Mouse (Mus musculus) brain, embryonic 18.5 days (tissue): ENCODE measurements at regions not wholly inside any gene's neighbourhood (a gene's known extent, or its start where the extent isn't known, plus 50 kb on each side); places are given as distances from the start of the nearest gene placed in this dataset.

ENCODE experiments used
- DNase-seq: peaks from one replicate; pipeline ENCODE4 v3.0.0-alpha.2; 2012; ENCODE audit warnings: low read depth, low spot score

DNA sequence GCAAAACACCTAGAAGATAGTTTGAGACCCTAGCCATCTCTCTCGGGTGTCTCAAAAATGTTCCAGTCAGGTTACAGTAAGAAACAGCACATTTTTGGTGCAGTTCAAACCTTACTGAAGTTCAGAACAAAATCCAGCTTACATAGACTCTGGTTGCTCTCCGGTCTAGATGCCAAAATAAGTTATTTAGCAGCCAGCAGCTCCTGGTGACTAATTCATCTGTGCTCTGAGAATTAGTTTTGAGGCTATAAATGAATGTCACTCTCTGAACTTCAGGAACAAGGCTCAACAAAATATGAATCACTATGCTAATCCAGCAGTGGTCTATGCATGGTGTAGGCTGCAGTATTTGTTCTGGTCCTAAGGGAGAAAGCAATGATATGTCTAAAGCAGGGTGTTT, 238.6 kb downstream of the Rnf152 start:
- DNase-seq: no peak

DNA sequence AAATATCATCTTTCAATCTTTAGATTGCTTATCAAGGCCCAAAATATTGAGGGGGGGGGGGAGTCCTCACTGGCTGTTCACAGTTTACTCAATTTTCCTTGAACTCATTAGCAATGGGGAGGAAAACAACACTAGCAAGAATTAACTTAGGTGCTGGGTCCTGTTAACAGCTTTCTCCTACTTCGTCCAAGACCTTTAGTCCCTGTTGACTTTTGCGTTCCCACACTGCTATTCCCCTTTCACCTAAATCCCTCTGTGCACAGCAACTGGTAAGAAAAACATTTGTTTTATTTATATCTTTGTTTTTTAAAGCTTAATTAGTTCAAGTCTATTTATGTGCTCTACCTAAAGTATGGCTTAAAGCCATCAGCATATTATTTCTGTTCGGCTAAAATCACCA, 240.3 kb downstream of the Rnf152 start:
- no peak for DNase-seq

DNA sequence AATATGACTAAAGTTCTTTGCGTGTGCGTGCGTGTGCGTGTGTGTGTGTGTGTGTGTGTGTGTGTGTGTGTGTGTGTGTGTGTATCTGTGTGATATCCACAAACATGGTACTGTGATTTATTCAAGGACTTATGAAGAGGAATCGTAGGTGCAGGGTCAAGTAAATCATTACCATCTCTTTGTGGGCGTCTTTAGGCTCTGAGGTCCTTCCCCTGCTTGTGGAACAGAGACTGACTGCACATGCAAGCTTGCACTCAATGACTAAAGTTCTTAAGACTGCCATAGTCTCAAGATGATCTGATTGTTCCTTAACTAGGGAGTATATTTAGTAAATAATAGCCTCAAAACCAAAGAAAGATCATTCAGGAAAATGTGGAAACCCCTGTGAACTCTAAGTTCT, 241.1 kb downstream of the Rnf152 start:
- DNase-seq: no peak

DNA sequence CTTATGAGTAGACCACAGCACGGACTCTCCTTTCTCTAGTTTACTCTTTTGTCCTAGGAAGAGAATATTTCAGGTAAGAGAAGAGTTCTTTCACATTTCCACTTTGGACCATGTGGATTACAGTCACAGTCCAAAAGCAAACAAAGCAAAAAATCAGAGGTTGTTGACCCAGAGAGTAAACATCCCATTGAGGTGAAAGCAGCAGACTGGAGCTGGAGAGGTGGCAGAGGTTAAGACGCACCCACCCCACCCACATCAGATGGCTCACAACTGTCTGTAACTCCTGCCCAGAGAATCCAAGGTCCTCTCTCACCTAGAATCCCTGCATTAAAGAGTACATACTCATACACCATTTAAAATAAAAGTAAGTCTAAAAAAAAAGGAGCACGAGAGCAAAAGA, 241.7 kb downstream of the Rnf152 start:
- no peak for DNase-seq

DNA sequence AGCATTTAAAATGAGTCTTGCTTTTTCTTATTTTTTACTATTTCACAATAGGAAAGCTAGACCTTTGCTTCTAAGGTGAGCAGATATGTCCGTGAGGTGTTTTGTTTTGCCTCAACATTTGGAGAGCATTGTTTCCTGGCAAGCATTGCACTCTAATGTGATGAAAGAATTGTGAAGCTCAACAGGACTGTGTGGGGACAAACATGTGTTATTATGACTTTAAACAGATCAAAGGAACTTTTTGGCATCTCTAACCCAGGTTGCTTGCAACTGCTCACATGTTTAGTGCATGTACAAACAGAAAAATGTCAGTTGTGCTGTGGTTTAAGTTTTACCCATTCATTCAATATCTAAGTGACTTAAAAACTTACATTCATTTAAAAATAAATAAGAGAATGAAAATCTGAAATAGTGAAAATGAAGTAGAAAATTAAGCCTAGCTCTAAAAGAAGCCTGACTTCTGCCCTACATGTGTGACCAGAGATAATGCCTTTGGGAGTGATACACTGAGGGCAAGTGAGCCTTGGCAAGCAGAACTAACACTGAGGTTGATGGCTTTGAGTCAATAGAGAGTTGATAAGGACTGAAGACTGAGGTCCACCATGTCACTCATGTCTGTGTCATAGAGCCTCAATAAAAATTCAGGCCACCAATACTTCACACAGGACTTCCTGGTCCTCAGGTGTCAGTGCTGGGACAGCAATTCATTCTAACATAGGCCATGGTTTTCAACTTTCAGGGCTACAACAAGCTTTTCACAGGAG, 243.6 kb downstream of the Rnf152 start:
- DNase-seq: no peak

DNA sequence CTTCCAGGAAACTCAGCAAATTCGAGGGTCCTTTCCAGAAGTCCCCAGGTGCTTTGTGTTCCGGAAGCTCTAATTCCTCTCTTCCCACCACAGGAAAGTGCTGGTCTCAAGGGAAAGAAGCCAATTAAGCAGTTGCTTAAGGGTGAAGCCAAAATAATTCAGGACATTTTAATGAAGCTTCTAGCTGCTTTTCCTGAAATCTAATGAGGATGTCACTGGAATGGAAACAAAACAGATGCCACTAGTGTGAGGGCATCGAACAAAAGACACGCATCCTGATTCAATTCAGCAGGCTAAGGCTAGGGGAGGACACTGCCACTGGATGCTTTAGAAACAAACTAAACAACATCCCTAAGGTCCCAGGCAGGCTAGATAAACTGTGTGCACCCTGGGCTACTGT, 245.3 kb downstream of the Rnf152 start:
- DNase-seq: no peak

DNA sequence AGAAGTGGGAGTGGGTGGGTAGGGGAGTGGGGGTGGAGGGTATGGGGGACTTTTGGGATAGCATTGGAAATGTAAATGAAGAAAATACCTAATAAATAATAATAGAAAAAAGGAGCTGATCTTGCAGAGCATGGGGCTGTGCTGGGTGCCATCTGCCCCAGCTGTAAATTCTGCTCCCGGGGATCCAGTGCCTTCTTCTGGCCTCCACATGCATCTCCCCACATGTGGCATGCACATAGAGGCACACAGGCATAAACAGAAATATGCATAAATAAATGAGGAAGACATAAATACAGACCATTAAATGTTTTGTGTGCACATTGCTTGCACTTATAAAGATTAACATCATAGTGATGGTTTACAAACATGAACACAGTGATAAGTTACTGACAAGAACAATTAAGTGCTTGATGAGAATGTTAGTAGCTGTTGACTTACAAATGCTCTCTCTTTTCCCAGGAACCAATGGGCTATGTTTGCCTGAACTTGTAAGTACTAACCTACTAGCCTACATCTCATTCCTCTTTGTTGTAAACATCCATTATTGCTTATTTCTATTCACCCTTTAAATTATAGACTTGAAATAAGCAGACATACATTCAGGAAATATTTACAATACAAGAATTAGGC, 245.8 kb downstream of the Rnf152 start:
- no peak for DNase-seq

DNA sequence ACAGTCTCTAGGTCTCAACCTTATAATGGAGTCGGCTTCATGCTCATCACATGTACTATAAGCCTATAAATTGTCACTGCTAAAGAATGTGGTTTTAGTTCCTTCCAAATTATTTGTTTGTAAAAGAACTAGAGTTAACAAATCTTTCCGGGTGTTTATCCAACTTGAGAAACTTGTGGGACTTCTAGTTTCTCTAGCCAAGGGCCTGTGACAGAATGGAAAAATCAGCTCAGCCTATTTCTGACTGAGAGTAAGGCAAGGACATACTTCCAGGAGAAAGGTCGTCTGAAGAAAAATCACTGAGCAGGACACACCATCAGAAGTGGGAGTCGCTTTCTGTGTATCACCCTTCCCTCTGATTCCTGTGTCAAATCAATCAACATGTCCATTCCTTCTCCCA, 248.7 kb downstream of the Rnf152 start:
- DNase-seq: no peak

DNA sequence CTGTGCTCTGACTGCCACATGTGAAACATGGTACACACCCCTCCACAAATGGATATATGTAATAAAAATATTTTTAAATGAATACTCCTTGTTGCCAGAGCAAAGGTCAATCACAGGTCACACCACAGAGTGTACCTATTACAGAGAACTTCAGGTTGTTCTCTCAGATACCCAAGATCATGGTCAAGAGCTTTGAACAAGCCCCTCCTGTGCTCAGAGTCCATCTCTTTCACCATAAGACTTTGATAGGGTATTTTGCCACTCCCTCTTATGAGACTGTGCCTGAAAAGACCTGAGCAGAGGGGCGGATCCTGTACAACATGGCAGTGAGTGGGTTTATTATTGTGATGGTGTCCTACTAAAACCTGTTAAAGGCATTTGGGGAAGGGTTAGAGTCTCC, 249.3 kb downstream of the Rnf152 start:
- no peak for DNase-seq

DNA sequence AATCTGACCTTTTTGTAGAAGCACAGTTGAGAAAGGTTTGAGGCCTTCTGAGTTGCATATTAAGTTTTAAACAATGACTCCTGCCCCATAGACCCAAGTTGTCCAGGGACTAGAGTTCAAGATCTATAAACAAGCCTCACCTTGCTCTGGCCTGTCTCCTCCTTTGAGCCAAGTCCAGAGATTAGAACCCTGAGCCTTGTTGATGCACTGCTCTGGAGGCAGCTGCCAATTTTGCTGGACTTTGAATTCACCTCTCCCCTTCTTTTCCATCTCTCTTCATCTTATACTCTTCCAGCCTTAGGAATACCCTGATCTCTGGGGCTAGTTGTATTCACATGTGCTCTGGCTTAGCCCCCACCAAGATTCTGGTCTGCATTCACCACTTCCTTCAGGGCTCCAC, 251.3 kb downstream of the Rnf152 start:
- no peak for DNase-seq

DNA sequence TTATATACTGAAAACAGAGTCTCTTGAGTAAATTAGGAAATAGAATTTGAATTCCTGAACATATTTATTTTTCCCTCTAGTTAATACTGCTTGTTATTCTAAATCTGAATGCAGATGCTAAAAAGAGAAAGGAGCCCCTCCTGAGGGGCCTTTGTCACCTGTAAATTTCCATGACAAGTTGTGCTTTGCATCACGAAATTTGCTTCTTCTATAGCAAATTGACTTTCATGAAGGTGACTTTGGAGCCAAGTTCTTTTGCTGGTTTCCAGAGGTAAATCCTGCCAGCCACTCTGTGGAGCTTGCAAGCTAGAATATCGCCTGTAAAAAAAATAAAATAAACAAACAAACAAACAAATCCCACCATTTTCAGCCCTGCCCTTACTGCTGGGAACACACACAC, 261.4 kb downstream of the Rnf152 start:
- no peak for DNase-seq

DNA sequence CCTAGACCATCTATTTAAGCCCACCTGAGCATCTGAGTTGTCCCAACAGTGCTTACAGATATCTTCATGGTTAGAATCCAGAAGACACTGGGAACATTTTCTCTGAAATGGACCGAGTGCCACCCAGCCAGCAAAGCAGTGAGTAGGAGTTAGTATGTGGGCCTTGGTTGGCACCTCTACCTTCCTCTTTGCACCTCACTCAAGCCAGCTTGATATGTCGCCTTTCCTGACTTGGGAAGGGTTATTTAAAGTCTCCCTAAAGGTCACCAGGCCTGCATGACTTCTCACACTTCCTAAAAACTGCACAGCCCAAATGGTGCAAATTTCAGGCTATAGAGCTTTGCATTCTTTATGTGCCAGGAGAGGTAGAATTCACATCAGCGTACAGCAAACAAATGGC, 262.0 kb downstream of the Rnf152 start:
- no peak for DNase-seq

DNA sequence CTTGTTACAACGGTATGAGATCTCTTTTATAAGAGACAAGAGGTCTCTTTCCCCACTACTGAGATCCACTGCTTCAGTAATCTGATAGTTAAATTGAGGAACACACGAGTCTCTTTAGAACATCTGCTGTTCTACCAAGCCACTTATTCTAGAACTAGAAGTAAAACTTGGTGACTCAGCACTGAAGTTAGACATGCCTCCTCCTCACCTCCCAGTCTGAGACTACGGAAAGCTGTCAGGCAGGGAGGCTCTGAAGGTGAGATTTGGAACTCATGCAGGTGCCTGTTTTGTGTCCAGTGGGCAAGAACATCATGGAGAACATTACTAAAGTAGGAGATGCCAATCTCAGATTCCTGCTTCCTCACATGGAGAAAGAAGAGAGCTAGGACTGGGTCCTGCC, 262.6 kb downstream of the Rnf152 start:
- no peak for DNase-seq

DNA sequence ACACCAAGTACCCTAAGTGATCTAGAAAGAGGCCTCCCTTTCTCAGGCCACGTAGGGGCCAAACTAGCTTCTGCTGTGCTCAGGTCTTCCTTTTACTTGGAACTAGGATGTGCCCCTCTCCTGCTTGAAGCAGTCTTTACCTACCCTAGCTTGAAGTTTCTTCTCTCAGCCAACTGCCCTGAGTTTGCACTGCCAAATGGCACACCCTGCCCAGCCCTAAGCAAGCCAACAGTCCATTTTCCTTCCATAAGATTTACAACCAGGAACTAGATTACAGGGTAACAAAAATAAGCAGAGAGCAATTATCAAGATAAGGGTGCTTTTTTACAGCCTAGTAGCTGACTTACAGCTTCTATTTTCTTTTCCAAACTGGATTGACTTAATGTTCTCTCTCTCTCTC, 263.5 kb downstream of the Rnf152 start:
- no peak for DNase-seq

DNA sequence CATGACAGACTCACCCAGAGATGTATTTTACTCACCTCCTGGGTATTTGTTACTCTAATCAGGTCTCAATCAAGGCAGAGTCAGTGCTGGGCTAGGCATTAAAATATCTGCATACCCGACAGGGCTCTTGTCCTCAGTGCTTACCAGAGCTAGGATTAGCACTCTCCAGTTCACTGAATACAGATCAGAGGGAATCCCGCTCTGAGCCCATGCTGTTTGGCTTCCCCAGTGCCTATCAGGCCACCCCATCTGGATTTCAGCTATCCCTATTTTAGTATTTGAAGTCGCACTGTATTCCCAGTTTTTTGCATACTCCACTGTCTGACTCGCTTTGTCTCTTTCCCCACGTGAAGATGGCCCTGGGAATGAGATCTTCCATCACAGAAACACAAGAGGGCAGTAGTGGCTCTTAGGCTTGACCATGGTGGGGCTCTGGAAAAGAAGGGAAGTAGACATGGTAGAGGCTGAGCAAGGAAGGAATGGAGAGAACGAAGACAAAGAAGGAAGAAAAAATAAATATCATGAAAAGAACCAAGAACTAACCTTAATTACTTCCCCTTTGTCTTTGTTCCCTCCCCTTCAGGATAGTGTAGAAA, 264.1 kb downstream of the Rnf152 start:
- DNase-seq: no peak

DNA sequence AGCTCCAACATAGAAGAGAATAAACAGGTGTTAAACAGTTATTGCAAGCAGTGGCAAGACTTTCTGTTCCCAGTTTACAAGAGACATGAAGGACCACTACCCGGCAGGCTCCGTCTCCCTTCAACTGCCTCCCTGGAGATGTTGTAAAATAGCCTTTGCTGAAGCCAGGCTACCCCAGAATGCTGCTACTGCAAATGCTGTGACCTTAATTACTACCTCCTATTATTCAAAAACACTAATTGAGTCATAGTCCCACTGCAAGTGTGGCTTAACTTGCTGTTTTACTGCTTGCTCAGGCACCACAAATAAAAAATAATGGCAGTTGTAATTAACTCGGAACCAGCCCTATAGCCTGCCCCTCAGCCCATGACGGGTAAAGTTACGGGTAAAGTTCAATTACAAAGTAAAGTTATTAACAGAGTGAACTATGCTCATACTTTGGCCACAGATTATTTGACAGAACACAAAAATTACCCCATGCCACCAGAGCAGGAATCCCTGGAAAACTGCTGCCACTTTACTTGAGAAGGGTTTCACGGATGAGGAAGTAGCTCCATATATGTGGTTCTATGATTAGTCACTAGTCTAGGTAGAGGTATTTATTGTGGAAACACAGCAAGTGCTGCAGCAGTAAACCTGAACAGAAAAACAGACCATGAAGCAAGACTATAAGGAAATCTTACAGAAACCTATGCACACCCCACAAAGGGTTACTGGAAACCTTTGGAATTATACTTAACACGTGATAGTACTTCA, 267.6 kb downstream of the Rnf152 start:
- no peak for DNase-seq

DNA sequence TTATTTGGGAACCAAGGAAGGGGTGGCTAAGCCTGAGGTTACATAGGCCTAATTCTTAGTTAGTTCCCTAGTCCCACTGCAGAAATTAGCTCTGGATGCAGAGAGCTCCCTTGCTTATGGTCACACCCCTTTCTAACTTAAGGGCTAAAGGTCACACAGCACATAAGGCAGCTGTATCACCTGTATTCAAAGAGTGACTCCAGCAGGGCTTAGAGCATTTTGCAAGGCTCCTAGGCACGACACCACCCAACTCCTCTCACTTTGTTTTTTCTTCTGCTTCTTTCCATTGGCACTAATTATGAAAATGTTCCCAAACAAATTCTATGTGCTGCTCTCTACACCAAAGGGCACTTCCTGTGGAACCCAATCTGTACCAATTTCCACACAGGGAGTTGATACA, 268.9 kb downstream of the Rnf152 start:
- no peak for DNase-seq

DNA sequence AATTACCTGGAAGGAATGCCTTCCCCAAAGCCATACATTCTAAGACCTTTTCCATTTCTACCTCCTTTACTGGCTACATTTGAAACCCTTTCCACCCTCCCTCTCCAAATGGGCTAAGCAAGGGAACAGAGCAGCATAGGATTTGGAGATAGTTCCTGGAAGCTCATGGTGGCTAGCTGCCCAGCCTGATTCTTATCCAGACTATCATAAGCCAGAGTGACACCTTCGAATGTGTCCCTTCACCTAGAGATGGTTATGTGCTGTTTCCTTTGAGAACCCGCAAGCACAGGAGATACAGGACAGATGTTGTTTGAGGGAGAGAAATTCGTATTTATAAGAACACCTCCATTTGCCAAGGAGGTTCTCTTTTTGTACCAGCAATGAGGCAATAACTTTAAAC, 272.0 kb downstream of the Rnf152 start:
- no peak for DNase-seq

DNA sequence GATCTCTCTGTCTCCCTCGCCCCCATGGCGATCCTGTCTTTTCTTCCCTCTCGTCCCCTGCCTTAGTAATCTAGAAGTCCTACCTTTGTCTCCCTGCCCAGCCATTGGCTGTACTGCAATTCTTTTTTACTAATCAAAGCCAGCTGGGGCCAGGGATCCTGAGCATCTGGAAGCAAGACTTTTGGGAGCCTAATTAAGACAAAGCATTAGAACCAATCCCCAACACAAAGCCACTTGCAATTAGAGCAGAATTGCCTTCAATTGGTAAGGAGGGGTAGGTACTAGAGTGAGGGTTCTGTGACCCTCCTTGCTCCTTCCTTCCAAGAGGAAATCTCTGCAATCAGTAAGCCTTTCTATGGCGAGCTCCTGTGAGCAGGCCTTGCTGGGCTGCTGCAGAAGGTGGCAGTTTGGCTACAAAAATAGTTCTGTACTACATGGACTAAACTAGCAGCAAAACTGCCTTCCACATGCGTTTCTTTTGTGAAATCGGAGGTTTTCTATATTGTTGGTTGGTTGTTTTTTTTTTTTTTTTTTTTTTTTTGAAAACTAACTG, 272.9 kb downstream of the Rnf152 start:
- no peak for DNase-seq

DNA sequence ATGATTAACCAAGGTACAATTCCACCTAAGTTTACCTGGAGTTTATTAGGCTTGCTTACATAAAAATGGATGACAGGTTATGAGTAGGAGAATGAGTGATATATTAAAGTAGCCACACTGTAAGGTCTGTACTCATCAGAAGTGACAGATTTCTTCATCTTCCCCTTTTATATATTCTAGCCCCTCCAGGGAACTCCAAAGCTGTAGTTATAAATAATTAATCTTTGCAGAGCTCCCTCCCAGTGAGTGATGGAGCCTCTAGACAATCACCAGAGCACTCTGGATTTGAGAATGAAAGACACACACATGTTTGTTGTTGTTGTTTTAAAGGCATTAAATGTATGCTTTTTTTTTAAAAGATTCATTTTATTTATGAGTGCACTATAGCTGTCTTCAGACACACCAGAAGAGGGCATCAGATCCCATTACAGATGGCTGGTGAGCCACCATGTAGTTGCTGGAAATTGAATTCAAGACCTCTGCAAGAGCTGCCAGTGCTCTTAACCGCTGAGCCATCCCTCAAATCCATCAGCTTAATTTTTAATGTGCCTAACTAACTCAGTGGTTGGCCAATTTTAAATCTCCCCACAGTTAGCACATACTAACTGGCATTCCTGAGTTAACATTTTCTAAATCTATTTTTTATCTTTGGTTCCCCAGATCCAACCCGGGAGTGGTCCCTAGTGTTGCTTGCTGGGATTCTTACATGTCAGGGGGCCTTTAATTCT, 273.5 kb downstream of the Rnf152 start:
- DNase-seq: no peak

DNA sequence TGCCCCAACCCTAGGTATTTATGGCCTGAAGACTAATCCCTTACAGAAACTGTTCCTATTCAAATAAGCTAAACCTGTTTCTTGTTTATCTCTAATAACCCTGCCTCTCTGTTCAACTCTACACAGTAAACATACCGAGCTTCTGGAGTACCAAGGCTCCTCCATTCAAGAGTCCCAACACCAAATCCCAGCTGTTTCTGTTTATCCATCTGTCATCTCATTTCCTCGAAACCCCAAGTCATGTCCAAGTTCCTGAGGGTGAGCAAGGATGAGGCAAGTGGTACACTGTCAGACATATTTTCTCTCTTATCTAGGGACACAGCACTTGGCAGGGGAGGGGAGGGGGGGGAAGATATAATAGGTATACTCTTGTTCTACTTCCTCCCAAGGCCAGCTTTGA, 274.6 kb downstream of the Rnf152 start:
- DNase-seq: no peak

DNA sequence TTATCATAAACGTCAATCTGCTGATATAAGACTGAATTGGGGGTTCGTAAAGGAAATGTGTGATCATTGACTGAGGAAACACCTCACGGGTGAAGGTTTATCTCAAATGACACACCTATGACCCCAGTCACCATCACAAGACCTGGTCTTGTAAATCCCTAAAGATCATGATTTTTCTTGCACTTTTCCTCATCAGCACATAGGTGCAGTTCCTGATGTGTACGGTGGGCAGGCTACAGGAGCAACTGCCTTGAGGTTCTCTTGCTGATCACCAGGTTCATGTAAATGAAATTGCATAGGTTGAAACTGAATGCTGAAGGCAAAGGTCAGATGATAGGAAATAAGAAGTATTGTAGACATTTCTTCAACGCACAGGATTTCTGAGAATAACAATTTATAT, 277.1 kb downstream of the Rnf152 start:
- DNase-seq: no peak
